In the genomic region with DNA sequence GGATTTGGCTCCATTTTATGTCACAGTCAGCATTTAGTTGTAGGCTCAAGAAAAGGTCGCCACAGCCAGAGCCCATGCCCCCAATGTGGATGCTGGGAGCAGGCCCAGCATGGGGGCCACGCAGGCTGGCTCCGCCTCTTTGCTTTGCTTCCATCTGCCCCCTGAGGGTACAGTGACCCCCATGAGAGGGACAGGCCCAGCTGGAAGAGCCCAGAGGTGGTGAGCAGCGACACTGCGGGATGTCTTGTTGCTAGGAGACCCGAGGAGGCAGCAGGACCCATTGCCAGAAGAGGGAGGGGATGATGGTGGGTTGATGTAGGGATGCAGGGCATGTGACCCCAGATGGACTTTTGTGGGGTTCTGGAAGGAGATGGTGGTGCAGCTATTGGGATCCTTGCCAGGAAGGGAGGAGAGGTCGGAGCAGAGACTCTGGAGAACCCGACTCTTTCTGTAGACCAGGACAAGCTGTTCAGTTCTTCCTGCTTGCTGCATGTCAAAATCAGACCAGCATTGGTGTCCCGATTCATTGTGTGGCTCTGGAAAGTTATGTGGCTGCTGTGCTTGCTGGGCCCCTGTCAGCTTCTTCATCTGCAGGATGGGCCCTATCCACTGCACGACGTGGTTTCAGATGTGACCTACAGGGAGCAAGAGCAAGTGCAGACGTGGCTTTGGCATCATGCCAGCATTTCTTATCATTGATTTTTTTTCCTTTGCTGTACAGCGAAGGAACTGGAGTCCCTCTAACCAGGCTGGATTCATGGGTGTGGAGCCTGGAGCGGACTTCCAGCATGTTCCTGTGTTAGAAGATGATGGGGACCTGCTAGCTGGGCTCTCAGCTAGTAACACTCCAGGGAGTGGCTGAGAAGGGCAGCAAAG, we compare ENCODE assay signal across 10 mouse cellular contexts. TPM values are rescaled to one million over a fixed set of nuclear protein-coding genes. Genes with fewer than 3 reads are reported as not detected.
A peak's percentile ranks its signal among the peaks of the same experiment; 100 is the strongest.
DNase-seq lines count a peak whose midpoint lies in the region; ATAC-seq and TF ChIP-seq lines count a peak whose summit lies in the region.
"Had no signal": no experiment of that assay in that cellular context is flagged by ENCODE, and none has a peak within 500 bp of the region (broad histone marks: within the 10 kb centered on the region; RNA-seq: fewer than 3 reads in every experiment).

No protein-coding gene starts in this region.

- H3K79me2 ChIP-seq in MEL (ENCODE audit: control insufficient read depth, insufficient read depth, low read length, poor library complexity), result no peaks in the 10 kb centered on the region

- no peaks in the 10 kb centered on the region for H3K27me3 ChIP-seq in forebrain, postnatal 0 days (ENCODE audit: insufficient read depth, low read length)
- no peaks in the 10 kb centered on the region for H3K27me3 ChIP-seq in forebrain, embryonic 15.5 days
- no peaks in the 10 kb centered on the region for H3K27me3 ChIP-seq in limb, embryonic 14.5 days (ENCODE audit: control insufficient read depth, insufficient read depth, low read length)
- H3K27me3 ChIP-seq in limb, embryonic 10.5 days (ENCODE audit: low read depth, poor library complexity, severe bottlenecking), result no peaks in the 10 kb centered on the region
- peaks cover 3 to 9% of the 10 kb centered on the region in 2 experiments; a peak in 3 of 4 replicates for H3K27me3 ChIP-seq in MEL (ENCODE audit: control insufficient read depth in 1 of 2, insufficient read depth in 2 of 2, low read length in 2 of 2)
- no peaks in the 10 kb centered on the region for H3K27me3 ChIP-seq in intestine, embryonic 14.5 days (replicated peaks; ENCODE audit: control insufficient read depth, insufficient read depth, low read length)

- no peak overlapping the region for H3K4me2 ChIP-seq in forebrain, postnatal 0 days (ENCODE audit: low read depth)
- H3K4me2 ChIP-seq in forebrain, embryonic 15.5 days (replicated peaks), result no peak overlapping the region
- H3K4me2 ChIP-seq in limb, embryonic 14.5 days (replicated peaks; ENCODE audit: low read depth, low read length, severe bottlenecking), result no peak overlapping the region
- no peak overlapping the region for H3K4me2 ChIP-seq in intestine, embryonic 14.5 days (ENCODE audit: low read length)
- H3K4me2 ChIP-seq: liver, embryonic 15.5 days had no signal

- no peaks in the 10 kb centered on the region for H3K36me3 ChIP-seq in forebrain, postnatal 0 days (ENCODE audit: insufficient read depth)
- no peaks in the 10 kb centered on the region for H3K36me3 ChIP-seq in forebrain, embryonic 15.5 days
- H3K36me3 ChIP-seq in limb, embryonic 14.5 days (ENCODE audit: control insufficient read depth, insufficient read depth, low read length), result no peaks in the 10 kb centered on the region
- H3K36me3 ChIP-seq in limb, embryonic 10.5 days, result no peaks in the 10 kb centered on the region
- peaks cover 0 to 2% of the 10 kb centered on the region in 2 experiments; a peak in 2 of 4 replicates for H3K36me3 ChIP-seq in MEL (ENCODE audit: control insufficient read depth in 1 of 2, insufficient read depth in 2 of 2, low read length in 2 of 2)
- H3K36me3 ChIP-seq in intestine, embryonic 14.5 days (ENCODE audit: control insufficient read depth, insufficient read depth, low read length), result no peaks in the 10 kb centered on the region
- H3K36me3 ChIP-seq: liver, embryonic 15.5 days had no signal

- TF ChIP-seq RAD21 in MEL (IDR thresholded peaks at IDR 0.05; ENCODE audit: low read depth, low read length), result no peak

- H3K9me3 ChIP-seq in forebrain, postnatal 0 days (ENCODE audit: low read length), result no peaks in the 10 kb centered on the region
- H3K9me3 ChIP-seq in forebrain, embryonic 15.5 days, result no peaks in the 10 kb centered on the region
- H3K9me3 ChIP-seq in limb, embryonic 14.5 days (ENCODE audit: control insufficient read depth, low read length), result no peaks in the 10 kb centered on the region
- no peaks in the 10 kb centered on the region for H3K9me3 ChIP-seq in limb, embryonic 10.5 days (replicated peaks)
- H3K9me3 ChIP-seq in MEL (replicated peaks; ENCODE audit: insufficient read depth, low read length), result no peaks in the 10 kb centered on the region
- no peaks in the 10 kb centered on the region for H3K9me3 ChIP-seq in intestine, embryonic 14.5 days (ENCODE audit: control insufficient read depth, low read length)
- H3K9me3 ChIP-seq: liver, embryonic 15.5 days had no signal

- H3K4me3 ChIP-seq in forebrain, postnatal 0 days (ENCODE audit: low read depth, low read length), result no peak overlapping the region
- no peak overlapping the region for H3K4me3 ChIP-seq in forebrain, embryonic 15.5 days
- no peak overlapping the region for H3K4me3 ChIP-seq in limb, embryonic 14.5 days (replicated peaks; ENCODE audit: low read length)
- no peak overlapping the region for H3K4me3 ChIP-seq in limb, embryonic 10.5 days
- no peak overlapping the region for H3K4me3 ChIP-seq in MEL (ENCODE audit: control insufficient read depth in 1 of 2, insufficient read depth in 1 of 2, low read depth in 2 of 2, low read length in 2 of 2)
- no peak overlapping the region for H3K4me3 ChIP-seq in intestine, embryonic 14.5 days (ENCODE audit: low read depth, low read length)
- H3K4me3 ChIP-seq: erythroblast, embryonic 14.5 days; liver, embryonic 15.5 days had no signal

- ATAC-seq in forebrain, postnatal 0 days, result no peak; the same call in 1 of the 2 replicates
- ATAC-seq in forebrain, embryonic 15.5 days (replicated peaks), result no peak
- no peak for ATAC-seq in limb, embryonic 14.5 days (ENCODE audit: low FRiP score, low read depth)
- peak; percentile 67; the same call in 1 of the 2 replicates for ATAC-seq in intestine, embryonic 14.5 days (replicated peaks; ENCODE audit: low FRiP score, low TSS enrichment, low read depth)

- no peak for TF ChIP-seq CTCF in forebrain, postnatal 0 days (IDR thresholded peaks at IDR 0.05; ENCODE audit: low read depth)
- TF ChIP-seq CTCF in MEL (IDR thresholded peaks at IDR 0.05 in 2 of 3, conservative IDR thresholded peaks at IDR 0.05 in 1 of 3; ENCODE audit: control insufficient read depth in 1 of 3, insufficient read depth in 1 of 3, low read depth in 2 of 3, low read length in 3 of 3, poor library complexity in 1 of 3, severe bottlenecking in 1 of 3), result no peak

- H3K27ac ChIP-seq in forebrain, postnatal 0 days (ENCODE audit: low read depth, low read length), result no peak overlapping the region
- no peak overlapping the region for H3K27ac ChIP-seq in forebrain, embryonic 15.5 days (replicated peaks)
- H3K27ac ChIP-seq in limb, embryonic 14.5 days (replicated peaks; ENCODE audit: low read depth, low read length), result no peak overlapping the region
- H3K27ac ChIP-seq in limb, embryonic 10.5 days, result no peak overlapping the region
- H3K27ac ChIP-seq in MEL (ENCODE audit: control insufficient read depth, low read depth, low read length), result no peak overlapping the region
- H3K27ac ChIP-seq in intestine, embryonic 14.5 days (ENCODE audit: low read depth), result no peak overlapping the region
- H3K27ac ChIP-seq: liver, embryonic 15.5 days had no signal

- TF ChIP-seq POLR2A in limb, embryonic 14.5 days (IDR thresholded peaks at IDR 0.05; ENCODE audit: borderline replicate concordance, extremely low read depth, insufficient read depth, insufficient read length), result no peak
- TF ChIP-seq POLR2A in MEL (IDR thresholded peaks at IDR 0.05; ENCODE audit: control insufficient read depth in 1 of 2, insufficient read depth in 1 of 2, low read depth in 1 of 2, low read length in 2 of 2, poor library complexity in 1 of 2), result no peak

- intact Hi-C loops in left cerebral cortex, postnatal 36 days (cut with DNase I), result no loop called here

- 35% methylated on average over 14 of the region's 14 CpGs for WGBS in forebrain, postnatal 0 days
- 36% methylated on average over 14 of the region's 14 CpGs for WGBS in forebrain, embryonic 15.5 days
- WGBS in limb, embryonic 14.5 days, result 52% methylated on average over 14 of the region's 14 CpGs
- WGBS in limb, embryonic 10.5 days, result 69% methylated on average over 14 of the region's 14 CpGs
- 47% methylated on average over 14 of the region's 14 CpGs for WGBS in intestine, embryonic 14.5 days

- TF ChIP-seq EP300 in MEL (IDR thresholded peaks at IDR 0.05; ENCODE audit: low read depth in 1 of 2, low read length in 2 of 2), result no peak

- H3K4me1 ChIP-seq in forebrain, postnatal 0 days (ENCODE audit: insufficient read depth), result 0 out of 2 replicates have a peak, but pooled peaks cover 4% of the 10 kb centered on the region
- peaks cover 21% of the 10 kb centered on the region for H3K4me1 ChIP-seq in forebrain, embryonic 15.5 days
- peaks cover 9% of the 10 kb centered on the region for H3K4me1 ChIP-seq in limb, embryonic 14.5 days (ENCODE audit: control insufficient read depth, insufficient read depth, low read length)
- H3K4me1 ChIP-seq in limb, embryonic 10.5 days, result peaks cover 6% of the 10 kb centered on the region; the same call in 1 of the 2 replicates
- H3K4me1 ChIP-seq in MEL (ENCODE audit: control insufficient read depth in 1 of 2, insufficient read depth in 2 of 2, low read length in 2 of 2), result peaks cover 0 to 6% of the 10 kb centered on the region in 2 experiments; a peak in 2 of 4 replicates
- peaks cover 6% of the 10 kb centered on the region for H3K4me1 ChIP-seq in intestine, embryonic 14.5 days (replicated peaks; ENCODE audit: control insufficient read depth, insufficient read depth, low read length)

- DNase-seq in forebrain, postnatal 0 days, result peak; percentile 40
- peak; percentile 37 for DNase-seq in limb, embryonic 14.5 days (ENCODE audit: low spot score)
- no peak for DNase-seq in limb, embryonic 10.5 days (ENCODE audit: low spot score)
- DNase-seq in MEL (ENCODE audit: low read depth, low spot score), result peak; percentile 78
- no peak for DNase-seq in intestine, embryonic 14.5 days (ENCODE audit: low spot score)
- DNase-seq in left cerebral cortex, postnatal 36 days (ENCODE audit: low spot score in 2 of 2), result no peak
- DNase-seq in thymus, adult 18-20 months, result no peak

- no peak overlapping the region for H3K9ac ChIP-seq in forebrain, postnatal 0 days
- no peak overlapping the region for H3K9ac ChIP-seq in forebrain, embryonic 15.5 days (replicated peaks)
- no peak overlapping the region for H3K9ac ChIP-seq in limb, embryonic 14.5 days (ENCODE audit: low read depth, low read length, severe bottlenecking)
- no peak overlapping the region for H3K9ac ChIP-seq in MEL (ENCODE audit: control insufficient read depth, low read depth, low read length, poor library complexity, severe bottlenecking)
- H3K9ac ChIP-seq in intestine, embryonic 14.5 days (ENCODE audit: low read length), result no peak overlapping the region
- H3K9ac ChIP-seq: liver, embryonic 15.5 days had no signal

RNA-seq across cellular contexts. Expression of a gene that starts 41.7 kb away (rescaled TPM):
- 169 and 211 TPM in 2 replicates for total RNA-seq in forebrain, postnatal 0 days (2014; rRNA removed)
- 7.0 and 10.0 TPM in 2 replicates for polyA plus RNA-seq in forebrain, postnatal 0 days (2015; fragmentation: Nextera tagmentation; extraction: Ambion mirVana)
- 11.2 and 11.4 TPM in 2 replicates for polyA plus RNA-seq in forebrain, embryonic 15.5 days (2015; fragmentation: Nextera tagmentation; extraction: Ambion mirVana)
- 37.0 and 37.2 TPM in 2 replicates for polyA plus RNA-seq in limb, embryonic 14.5 days (2012; rRNA removed)
- 5.0 and 5.8 TPM in 2 replicates for polyA plus RNA-seq in limb, embryonic 14.5 days (2014; fragmentation: Nextera tagmentation; extraction: Ambion mirVana)
- 0.46 and 1.1 TPM in 2 replicates for polyA plus RNA-seq in limb, embryonic 10.5 days (2016; fragmentation: Nextera tagmentation; extraction: Ambion mirVana)
- 1.5 and 2.9 TPM in 2 replicates for total RNA-seq in MEL (2012; rRNA removed)
- 1 to 10 TPM in 1 of 2 experiments, not detected in 1; 7.3 TPM for polyA plus RNA-seq in MEL (2012; ENCODE audit: insufficient read depth in 1 of 2, insufficient read length in 2 of 2, low read depth in 1 of 2, low replicate concordance in 2 of 2, missing spikeins in 1 of 2)
- 4.2 and 4.4 TPM in 2 replicates for polyA plus RNA-seq in intestine, embryonic 14.5 days (2014; fragmentation: Nextera tagmentation; extraction: Ambion mirVana)
- 100 to 1,000 TPM; 346 to 360 TPM for total RNA-seq in left cerebral cortex, postnatal 36 days (2021)

Comparison
In these comparisons a context has a peak if more than half of its experiments do, and no peak if none do; other contexts are left out.
1. DNase-seq: peak in forebrain, postnatal 0 days (single experiment), limb, embryonic 14.5 days (single experiment) and MEL (single experiment); none in limb, embryonic 10.5 days (single experiment), intestine, embryonic 14.5 days (single experiment), left cerebral cortex, postnatal 36 days (0 of 2) and thymus, adult 18-20 months (0 of 2).